Mouse (Mus musculus): ENCODE measurements around the gene Shc3. TPM values are rescaled to one million over a fixed set of nuclear protein-coding genes. Genes with fewer than 3 reads are reported as not detected.

Gene Shc3
- total RNA-seq, 2 experiments from 2014 or later = 2.3 TPM

DNA sequence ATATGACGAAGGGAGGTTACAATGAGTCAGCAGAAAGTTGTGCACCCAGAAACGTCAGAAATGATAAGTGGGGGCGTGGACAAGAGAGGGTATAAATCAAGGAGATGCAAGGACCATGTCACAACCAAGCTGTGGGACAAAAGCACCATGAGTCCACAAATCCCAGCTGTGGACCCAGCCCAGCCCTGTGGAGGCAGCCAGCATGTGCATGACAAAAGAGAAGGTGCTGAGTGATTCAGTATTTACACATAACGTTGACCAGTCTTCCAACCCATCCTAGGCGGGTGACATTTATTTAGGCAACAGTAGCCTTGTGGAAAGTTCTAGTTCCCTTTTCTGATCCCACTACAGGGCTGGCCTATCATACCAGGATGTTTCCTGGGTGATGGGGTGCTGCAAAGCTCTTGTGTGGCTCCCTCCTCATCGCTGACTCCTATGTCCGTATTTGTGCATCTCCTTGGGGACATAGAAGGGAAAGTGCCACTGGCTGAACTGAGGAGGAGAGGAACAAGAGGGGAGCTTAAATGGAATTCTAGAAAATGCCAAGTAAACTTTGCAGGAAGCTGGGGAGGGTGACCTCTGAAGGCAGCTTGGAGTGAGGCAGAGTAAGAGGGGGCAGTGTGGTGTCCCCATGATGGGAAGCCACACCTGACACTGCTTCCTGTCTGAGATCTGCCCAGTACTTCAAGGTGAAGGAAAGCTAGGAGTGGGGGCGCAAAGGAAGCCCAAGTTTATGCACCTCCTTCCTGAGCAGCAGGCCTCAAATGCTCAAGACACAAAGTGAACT is 77.4 kb downstream of the Shc3 start:
- intact Hi-C loops (cut with DNase I) = loop anchor here (10.0 kb wide), 1 partner anchor 157 kb away; no protein-coding TSS in a partner anchor
- no peak for DNase-seq (ENCODE audit: low spot score)

DNA sequence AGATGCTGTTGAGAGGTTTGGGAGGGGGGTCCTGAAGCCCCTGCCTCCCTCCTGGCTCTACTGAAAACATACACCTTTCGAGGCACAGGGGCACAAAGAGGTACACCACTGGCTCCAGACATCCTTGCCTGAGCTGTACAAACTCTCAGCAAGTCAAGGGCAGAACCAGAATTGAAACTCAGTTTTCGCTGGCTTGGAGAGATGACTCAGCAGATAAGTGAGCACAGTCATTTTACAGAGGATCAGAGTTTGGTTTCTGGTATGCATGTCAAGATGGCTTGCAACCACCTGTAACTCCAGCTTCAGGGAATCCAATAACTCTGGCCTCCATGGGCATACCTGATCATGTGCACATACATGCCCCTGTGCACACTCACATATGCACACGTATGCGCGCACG is 79.0 kb downstream of the Shc3 start:
- intact Hi-C loops (cut with DNase I) = loop anchor here (10.0 kb wide), 1 partner anchor 155 kb away; no protein-coding TSS in a partner anchor
- no peak for DNase-seq (ENCODE audit: low spot score)

DNA sequence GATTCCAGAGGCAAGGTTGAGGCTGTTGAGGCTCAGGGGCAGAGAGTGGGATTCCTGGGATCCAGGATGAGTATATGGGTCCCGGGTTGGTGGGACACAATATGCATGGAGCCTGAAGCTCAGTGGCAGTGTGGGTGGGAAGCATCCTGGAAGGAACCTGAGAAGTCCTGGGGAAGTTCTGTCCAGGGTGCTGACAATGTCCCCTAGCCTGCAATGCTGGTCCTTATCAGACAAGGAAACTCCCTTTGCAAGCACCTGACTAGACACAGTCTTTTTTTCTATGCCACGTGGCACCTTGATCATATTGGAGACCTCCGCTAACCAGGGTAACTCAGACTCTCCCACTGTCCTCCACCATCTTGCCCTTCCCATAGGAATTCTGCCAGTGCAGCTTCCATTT is 80.3 kb downstream of the Shc3 start:
- no peak for DNase-seq (ENCODE audit: low spot score)
- intact Hi-C loops (cut with DNase I) = no loop called here

DNA sequence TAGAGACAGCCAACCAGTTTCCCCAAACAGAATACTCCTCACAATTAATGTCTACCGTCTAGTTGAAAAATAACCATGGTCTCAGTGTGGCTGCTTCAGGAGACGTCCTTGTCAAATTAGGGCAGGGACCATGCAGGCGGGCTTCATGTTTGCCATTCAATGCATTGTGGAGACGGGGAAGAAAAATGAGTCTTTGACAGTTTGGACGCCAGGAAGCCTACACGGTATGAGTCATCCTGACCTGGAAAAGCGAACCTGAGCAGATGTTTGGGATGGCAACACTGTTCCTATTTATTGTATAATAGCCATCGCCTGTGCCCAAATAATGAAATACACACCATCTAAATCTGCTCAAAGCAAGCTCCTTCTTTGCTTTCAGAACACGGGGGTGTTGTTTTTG is 83.9 kb downstream of the Shc3 start:
- intact Hi-C loops (cut with DNase I) = no loop called here
- no peak for DNase-seq (ENCODE audit: low spot score)

DNA sequence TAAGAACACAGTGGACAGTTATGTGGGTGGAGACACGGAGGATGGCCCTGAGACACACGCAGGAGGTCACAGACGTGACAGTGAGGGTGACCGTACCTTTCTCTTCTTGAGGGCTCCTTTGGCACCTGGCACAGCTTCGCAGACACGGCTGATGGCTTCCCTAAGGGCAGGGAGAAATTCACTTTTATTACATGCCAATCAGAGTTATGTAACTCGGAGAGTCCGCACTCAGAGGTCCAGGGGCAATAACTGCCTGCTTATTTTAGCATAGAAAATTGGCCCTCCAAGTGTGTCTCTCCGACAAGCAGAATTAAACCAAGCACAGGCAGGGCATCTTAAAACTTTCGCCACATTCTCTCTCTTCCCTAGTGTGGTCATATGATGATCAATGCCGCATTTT is 86.4 kb downstream of the Shc3 start:
- no peak for DNase-seq (ENCODE audit: low spot score)
- intact Hi-C loops (cut with DNase I) = no loop called here

DNA sequence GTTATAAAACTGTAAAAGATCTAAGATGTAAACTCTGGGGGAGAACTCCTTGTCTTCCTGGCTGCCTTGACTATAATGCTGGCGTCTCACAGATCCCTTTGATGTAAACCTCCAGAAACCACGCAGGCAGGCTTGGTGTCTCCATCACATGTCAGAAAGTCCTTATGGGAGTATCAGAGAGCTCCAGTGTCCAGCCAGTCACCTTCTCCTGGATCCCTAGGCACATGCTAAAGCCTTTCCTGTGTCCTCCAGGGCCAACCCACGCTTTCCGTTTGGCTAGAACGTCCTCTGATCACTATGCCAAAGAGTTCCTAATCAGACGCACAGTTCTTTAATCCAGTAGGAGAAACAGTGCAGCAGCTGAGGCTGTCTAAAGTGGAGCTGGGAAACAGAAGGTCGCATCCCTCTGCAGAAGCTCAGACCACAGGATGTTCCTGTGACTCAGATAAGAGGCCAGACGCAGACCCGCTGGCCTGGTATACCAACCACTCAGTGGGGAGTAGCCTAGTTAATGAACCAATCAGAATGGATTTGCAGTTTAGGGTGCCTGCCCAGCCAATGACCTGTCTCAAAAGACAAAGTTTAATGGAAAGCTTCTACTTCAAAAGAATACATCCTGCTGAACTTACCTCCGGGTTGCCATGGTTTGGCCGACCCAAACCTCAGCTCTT is 88.7 kb downstream of the Shc3 start:
- DNase-seq (ENCODE audit: low spot score) = no peak
- intact Hi-C loops (cut with DNase I) = no loop called here

DNA sequence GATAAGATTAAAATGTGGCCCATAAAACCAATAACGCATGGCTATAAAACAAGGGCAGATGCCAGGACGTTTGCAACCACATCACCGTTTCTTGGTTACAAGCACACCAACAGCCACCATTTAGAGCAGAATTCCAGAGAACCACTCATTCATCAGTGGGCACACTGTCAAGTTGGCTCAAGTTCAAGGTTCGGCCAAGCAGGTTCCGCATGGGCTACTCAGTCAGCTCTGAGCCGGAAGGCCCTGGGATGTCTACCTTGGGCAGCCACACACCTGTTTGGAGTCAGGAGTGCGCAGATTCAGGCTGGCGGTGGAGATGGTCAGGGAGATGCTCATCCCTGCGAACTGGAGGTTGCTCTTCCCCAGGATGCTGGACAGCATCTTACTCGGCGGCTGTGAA is 89.4 kb downstream of the Shc3 start:
- no peak for DNase-seq (ENCODE audit: low spot score)
- intact Hi-C loops (cut with DNase I) = no loop called here

DNA sequence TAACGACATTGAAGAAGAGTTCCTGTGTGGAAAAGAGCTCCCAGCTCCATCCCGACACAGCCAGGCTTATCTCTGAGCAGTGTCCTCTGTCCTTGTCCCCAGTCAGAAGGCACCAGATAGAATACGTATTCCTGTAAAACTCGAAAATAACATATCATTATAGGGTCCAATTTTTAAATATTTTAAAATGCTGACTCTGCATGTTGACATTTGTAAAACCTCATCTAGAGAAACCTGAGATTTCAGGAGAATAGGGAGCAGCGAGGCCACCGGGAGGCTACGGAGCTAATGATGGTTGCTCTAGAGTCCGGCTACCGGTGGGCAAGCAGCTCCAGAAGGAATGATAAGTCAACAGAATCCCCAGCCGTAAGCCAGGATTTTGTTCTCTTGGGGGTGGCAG is 92.2 kb downstream of the Shc3 start:
- intact Hi-C loops (cut with DNase I) = no loop called here
- DNase-seq (ENCODE audit: low spot score) = no peak

DNA sequence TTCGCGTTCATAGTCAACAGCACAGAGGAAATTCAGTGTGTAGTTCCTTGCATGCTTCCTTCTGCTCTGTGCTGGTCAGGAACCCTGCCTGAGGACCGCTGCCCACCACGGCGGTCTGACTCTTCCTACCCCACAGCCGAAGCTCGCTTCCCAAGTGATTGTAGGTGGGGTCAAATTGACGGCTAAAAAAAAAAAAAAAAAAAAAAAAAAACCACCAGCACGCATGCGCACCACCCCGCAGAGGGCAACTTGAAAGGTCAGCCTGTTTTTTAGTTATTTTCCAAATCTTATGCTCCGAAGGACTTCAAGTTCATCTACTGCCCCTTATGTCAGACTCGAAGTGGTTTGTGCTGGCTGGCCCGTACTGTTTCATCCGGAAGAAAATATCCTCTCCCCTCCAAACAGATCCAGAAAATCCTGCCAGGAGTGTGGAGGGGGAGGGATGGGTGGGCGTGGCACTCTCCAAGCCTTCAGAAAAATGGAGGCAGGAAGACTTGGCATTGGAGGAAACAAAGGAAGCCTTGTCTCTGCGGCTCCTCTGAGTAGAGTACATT is 100.4 kb downstream of the Shc3 start:
- DNase-seq (ENCODE audit: low spot score) = no peak
- intact Hi-C loops (cut with DNase I) = loop anchor here (10.0 kb wide), 1 partner anchor 146 kb away; no protein-coding TSS in a partner anchor

DNA sequence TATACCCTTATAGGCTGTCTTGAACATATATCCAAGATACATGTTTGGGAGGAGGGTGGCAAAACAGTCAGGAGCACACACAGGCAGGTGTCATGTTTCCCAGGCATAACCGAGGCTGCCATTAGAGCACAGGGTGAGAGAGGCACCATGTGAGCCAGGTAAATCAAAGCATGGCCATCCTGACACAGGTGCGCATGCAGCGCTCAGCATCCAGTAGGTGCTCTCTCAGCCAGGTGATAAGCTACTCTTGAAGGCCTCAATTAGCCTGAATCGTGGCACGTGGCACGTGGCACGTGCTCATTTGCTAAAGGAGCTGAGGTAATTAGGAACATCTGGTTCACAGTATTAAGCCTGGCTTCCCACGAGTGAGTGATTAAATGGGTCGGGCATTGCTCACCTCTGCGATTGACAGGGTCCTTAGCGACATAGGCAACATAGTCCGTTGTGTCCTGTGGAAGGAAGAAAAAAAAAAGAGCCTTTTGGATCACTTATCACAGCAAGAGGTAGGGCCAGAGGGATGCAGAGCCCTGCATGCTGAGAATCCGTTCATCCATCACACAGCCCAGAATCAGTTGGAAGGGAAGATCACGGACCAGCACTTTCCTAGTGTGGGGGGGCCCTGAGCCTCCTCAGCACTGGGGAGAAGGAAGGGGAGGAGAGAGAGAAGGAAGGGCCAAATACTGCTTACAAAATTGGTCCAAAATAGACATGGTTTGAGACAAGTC is 102.9 kb downstream of the Shc3 start:
- intact Hi-C loops (cut with DNase I) = loop anchor here (10.0 kb wide), 1 partner anchor 149 kb away; no protein-coding TSS in a partner anchor
- no peak for DNase-seq (ENCODE audit: low spot score)

DNA sequence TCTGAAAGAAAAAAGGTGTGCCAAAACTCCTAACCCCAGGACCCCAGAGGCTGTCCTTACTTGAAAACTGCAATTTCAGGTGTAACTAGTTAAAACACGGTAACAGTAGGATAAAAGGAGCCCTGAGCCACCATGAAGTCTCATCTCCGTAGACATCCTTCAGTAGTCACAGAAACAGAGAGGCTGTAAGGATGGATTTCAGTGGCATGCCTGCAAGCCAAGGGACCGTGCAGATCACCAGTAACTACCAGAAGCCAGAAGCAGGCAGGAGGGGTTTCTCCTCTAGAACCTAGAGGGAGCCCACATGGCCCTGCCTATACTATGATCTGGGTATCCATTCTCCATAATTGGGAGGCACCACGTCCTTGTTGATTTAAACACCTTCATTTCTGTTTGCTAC is 104.9 kb downstream of the Shc3 start:
- intact Hi-C loops (cut with DNase I) = loop anchor here (10.0 kb wide), 1 partner anchor 151 kb away; no protein-coding TSS in a partner anchor

DNA sequence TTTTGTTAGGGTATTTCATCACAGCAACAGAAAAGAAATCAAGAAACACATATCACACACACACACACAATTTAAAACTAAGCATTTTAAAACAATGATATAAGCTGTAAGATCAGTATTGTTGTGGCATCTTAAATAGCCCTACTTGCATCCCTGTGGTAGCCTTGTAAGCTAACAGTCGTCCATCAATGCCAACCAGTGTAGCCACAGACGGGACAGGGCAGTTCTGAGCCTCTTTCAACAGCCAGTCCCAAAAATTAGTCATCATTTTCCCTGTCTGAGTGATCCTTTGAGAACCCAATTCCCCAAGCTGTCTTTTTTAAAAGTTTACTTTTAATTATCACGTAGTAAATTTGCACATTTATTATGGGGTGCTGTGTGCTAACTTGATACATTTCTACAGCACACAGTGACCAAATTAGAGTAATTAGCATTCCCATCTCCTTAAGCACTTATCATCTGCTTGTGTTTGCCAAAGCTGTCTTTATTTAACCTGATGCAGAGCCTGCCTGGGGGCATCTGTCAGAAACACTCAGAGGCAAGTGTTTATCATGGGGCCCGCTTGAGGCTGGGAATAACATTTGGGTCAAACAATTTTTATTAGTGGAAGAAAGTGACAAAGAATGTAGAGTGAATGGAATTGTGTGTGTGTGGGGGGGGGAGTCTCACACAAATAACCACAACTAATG is 112.9 kb downstream of the Shc3 start:
- intact Hi-C loops (cut with DNase I) = no loop called here
- DNase-seq (ENCODE audit: low spot score) = no peak

More for the DNA sequence above, 104.9 kb downstream of the Shc3 start:
- no peak for DNase-seq (ENCODE audit: low spot score)

DNA sequence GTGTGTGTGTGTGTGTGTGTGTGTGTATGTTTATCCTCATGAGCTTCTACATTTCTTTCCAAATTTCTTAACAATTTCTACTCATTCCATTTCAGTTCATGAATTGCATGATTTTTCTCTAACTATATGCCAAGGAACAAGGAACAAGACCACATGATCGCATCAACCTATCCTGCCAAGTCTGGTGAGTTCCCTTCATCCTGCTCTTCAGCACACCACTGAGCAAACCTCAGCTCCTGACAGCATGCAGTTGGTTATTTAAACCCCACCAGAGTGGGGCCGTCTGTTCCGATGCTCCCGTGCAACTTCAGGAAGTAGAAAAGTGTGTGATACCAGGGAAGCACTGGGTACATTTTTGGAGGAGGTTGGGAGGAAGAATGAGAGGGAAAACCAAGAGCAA is 122.7 kb downstream of the Shc3 start:
- DNase-seq (ENCODE audit: low spot score) = no peak

DNA sequence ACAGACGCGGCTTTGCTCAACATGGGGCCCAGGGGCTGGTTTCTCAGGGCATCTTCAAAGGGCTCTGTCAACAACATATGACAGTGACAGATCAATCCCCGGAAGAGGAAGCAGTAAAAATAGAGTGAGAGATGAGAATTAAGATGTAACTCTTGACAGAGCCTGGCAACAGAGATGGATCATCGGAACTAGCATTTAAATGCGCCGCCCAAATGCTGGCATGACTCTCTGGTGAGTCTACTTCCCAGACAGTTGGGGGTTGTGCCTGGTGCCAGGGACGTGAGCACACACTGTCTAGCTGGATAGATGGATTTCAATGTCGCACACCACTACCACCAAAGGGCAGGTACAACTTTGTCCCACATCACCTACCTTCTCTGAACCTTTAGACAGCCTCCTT is 126.3 kb downstream of the Shc3 start:
- no peak for DNase-seq (ENCODE audit: low spot score)
- intact Hi-C loops (cut with DNase I) = no loop called here

More for the DNA sequence above, 122.7 kb downstream of the Shc3 start:
- intact Hi-C loops (cut with DNase I) = no loop called here

DNA sequence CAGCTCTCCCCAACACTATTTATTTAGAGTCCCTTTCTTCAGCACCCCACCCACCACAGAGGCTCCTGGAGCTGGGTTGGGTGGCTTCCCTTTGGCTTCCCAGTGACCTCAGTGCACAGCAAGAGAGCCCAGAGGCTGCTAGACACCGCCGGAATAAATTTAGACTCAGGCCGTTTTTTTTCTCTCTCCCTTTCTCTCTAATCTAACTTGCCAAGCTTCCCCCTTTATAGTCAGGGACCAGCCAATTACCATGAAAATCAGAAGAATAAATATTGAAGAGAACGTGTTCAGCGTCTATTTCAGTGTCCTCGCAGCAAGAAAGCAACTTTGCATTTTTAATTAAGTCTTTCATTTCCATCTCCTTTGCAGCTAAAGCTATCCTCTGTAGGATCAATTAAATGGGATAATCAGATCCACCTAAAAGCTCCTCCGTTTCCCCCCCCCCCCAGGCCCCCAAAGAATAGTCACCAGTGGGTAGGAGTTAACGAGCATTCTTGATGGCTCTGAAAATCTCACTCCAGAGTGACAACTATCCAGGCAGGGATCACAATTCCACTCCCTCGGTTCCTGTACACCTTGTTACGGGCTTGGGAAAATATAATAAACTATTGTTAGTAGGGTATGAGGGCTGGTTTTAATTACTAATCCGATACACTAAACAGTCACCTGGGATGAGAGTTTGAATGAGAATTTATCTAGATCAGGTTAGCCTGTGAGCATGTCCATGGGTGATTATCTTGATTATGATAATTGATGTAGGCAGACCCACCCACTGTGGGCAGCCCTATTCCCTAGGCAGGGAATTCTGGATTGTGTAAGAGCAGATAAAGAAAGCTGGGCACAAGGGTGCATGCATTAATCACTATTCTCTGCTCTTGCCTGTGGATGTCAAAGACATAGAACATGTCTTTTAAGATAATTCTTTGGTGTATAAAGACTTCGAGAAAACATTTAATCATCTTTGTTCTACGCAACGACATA is 131.8 kb downstream of the Shc3 start:
- intact Hi-C loops (cut with DNase I) = no loop called here
- DNase-seq (ENCODE audit: low spot score) = no peak

DNA sequence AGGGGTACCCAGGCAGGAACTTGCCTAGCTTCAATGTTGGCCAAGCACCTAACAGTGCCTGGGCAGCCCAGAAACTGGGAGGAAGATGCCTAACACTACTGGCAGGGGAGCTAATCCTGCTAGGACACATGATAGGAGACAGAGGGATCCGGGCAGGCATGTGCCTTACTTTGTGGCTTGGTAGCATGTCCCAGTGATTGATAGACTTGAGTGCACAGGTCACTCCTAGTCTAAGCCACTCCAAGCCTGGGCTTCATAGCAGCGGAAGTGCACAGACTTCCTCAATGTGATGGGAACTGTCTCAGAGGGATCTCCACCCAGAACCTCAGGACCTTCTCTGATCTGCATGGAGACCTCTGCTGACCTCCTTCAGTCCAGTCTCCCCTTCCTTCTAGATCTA is 134.1 kb downstream of the Shc3 start:
- intact Hi-C loops (cut with DNase I) = no loop called here
- DNase-seq (ENCODE audit: low spot score) = no peak

DNA sequence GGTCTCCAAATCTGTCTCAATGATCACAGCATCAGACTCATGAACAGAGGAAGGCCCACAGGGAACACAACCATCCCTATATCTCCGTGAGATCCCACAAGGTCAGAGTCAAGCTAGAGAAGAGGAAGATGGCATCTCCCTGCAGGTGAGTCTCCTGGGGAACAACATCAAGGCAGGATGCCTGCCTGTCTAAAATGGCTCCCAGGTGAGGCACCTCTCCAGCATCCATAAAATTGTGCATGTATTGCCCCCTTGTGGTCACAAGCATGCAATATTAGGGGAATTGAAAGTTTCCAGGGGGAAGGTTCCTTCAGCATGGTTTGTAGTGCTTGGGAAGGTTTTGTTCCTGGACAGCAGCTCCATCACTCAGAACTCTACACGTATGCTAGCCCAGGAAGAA is 134.8 kb downstream of the Shc3 start:
- no peak for DNase-seq (ENCODE audit: low spot score)
- intact Hi-C loops (cut with DNase I) = no loop called here

DNA sequence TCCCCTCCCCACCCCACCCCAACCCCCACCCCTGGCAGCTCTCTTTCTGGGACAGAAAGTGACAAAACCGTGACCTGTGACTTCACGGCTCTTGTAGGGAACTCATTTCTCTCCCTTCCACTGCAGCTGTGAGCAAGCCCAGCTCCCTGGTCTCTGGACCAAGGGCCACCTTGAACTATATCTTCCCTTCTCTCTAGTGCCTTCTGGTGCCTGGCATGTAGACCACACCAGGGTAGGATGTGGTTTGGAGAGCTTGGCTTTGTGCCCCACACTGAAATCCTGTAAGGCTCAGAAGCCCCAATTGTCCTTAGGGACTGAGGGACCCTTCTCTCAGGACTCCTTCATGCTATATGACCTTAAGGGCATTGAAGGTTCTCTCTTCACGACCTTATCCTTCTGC is 135.8 kb downstream of the Shc3 start:
- intact Hi-C loops (cut with DNase I) = no loop called here
- DNase-seq (ENCODE audit: low spot score) = no peak
